In genomic region chr7:34388445-34389276, GRCm38 (mm10) we compare ENCODE assay signal across 8 mouse cellular contexts. TPM values are rescaled to one million over a fixed set of nuclear protein-coding genes. Genes with fewer than 3 reads are reported as not detected.
DNase-seq lines count a peak whose midpoint lies in the region; ATAC-seq and TF ChIP-seq lines count a peak whose summit lies in the region.

No protein-coding gene starts in this region.

- peak overlapping the region; percentile 99 for H3K27ac ChIP-seq in embryonic facial prominence, embryonic 12.5 days
- H3K27ac ChIP-seq in liver, embryonic 12.5 days = peak overlapping the region; percentile 99

- WGBS in embryonic facial prominence, embryonic 12.5 days = under 1% methylated on average over 64 of the region's 64 CpGs
- under 1% methylated on average over 64 of the region's 64 CpGs for WGBS in liver, embryonic 12.5 days (ENCODE audit: insufficient replicate concordance)

- no peak; the same call in 1 of the 2 replicates for ATAC-seq in embryonic facial prominence, embryonic 12.5 days (ENCODE audit: insufficient number of reproducible peaks, insufficient read depth, low FRiP score, low TSS enrichment)
- ATAC-seq in liver, embryonic 12.5 days = peak; percentile 60

- H3K79me2 ChIP-seq in myocyte (ENCODE audit: control insufficient read depth, insufficient read depth) = peaks cover 65% of the 10 kb centered on the region

- peak overlapping the region; percentile 96 for H3K9ac ChIP-seq in embryonic facial prominence, embryonic 12.5 days
- peak overlapping the region; percentile 98 for H3K9ac ChIP-seq in liver, embryonic 12.5 days

- peak overlapping the region; percentile 93 for H3K4me3 ChIP-seq in embryonic facial prominence, embryonic 12.5 days
- peak overlapping the region; percentile 92 for H3K4me3 ChIP-seq in liver, embryonic 12.5 days
- peak overlapping the region; percentile 78 for H3K4me3 ChIP-seq in myocyte

- H3K4me1 ChIP-seq in embryonic facial prominence, embryonic 12.5 days = peaks cover 26% of the 10 kb centered on the region
- peaks cover 43% of the 10 kb centered on the region for H3K4me1 ChIP-seq in liver, embryonic 12.5 days

- peaks cover 4% of the 10 kb centered on the region; the same call in 1 of the 2 replicates for H3K36me3 ChIP-seq in embryonic facial prominence, embryonic 12.5 days
- peaks cover 18% of the 10 kb centered on the region for H3K36me3 ChIP-seq in liver, embryonic 12.5 days
- no peaks in the 10 kb centered on the region for H3K36me3 ChIP-seq in myocyte (ENCODE audit: control insufficient read depth, insufficient read depth)

- H3K4me2 ChIP-seq in embryonic facial prominence, embryonic 12.5 days (replicated peaks) = peak overlapping the region; percentile 83
- peak overlapping the region; percentile 75 for H3K4me2 ChIP-seq in liver, embryonic 12.5 days
- H3K4me2 ChIP-seq in myocyte (ENCODE audit: low read depth) = peak overlapping the region; percentile 84

- peak; percentile 74 for DNase-seq in 3134 (ENCODE audit: extremely low read depth, insufficient read length, low spot score)
- peak; percentile 89 for DNase-seq in adrenal gland, postnatal 14 days
- peak; percentile 59 for DNase-seq in heart, adult 8-10 months (ENCODE audit: low spot score)
- DNase-seq in kidney, adult 8-10 months = peak; percentile 59 to 71
- peak; percentile 72 to 87 for DNase-seq in spleen, postnatal 4 days (ENCODE audit: low spot score in 2 of 2)

- no peaks in the 10 kb centered on the region for H3K27me3 ChIP-seq in embryonic facial prominence, embryonic 12.5 days
- H3K27me3 ChIP-seq in liver, embryonic 12.5 days (replicated peaks) = no peaks in the 10 kb centered on the region
- H3K27me3 ChIP-seq in myocyte (ENCODE audit: control insufficient read depth, insufficient read depth, insufficient read length) = no peaks in the 10 kb centered on the region

- no peaks in the 10 kb centered on the region for H3K9me3 ChIP-seq in embryonic facial prominence, embryonic 12.5 days
- H3K9me3 ChIP-seq in liver, embryonic 12.5 days (replicated peaks) = no peaks in the 10 kb centered on the region

- H3ac ChIP-seq in myocyte (ENCODE audit: control insufficient read depth, insufficient read length) = peak overlapping the region; percentile 88

- TF ChIP-seq POLR2A in myocyte (IDR thresholded peaks at IDR 0.05; ENCODE audit: insufficient read length, low read depth) = peak; percentile 10

TF ChIP-seq in myocyte, 11 proteins besides CTCF, POLR2A, EP300 and RAD21:
- no peak for TF ChIP-seq MYOG (IDR thresholded peaks at IDR 0.05; ENCODE audit: control insufficient read depth in 1 of 3, insufficient read depth in 1 of 3, insufficient read length in 2 of 3, low read depth in 2 of 3)
- no peak for TF ChIP-seq TCF12 (IDR thresholded peaks at IDR 0.05; ENCODE audit: insufficient read depth, poor library complexity, severe bottlenecking)
- no peak for TF ChIP-seq SRF (IDR thresholded peaks at IDR 0.05; ENCODE audit: control insufficient read depth, insufficient read length, low read depth)
- no peak for TF ChIP-seq MAX (IDR thresholded peaks at IDR 0.05; ENCODE audit: low read depth)
- TF ChIP-seq USF1 (IDR thresholded peaks at IDR 0.05; ENCODE audit: low read depth) = no peak
- no peak for TF ChIP-seq CEBPB (IDR thresholded peaks at IDR 0.05; ENCODE audit: insufficient read depth, poor library complexity, severe bottlenecking)
- no peak for TF ChIP-seq MYOD1 (IDR thresholded peaks at IDR 0.05; ENCODE audit: control insufficient read depth in 1 of 3, insufficient read length in 2 of 3, low read depth in 2 of 3)
- no peak for TF ChIP-seq REST (IDR thresholded peaks at IDR 0.05; ENCODE audit: insufficient read depth, insufficient read length)
- TF ChIP-seq TCF3 (IDR thresholded peaks at IDR 0.05; ENCODE audit: insufficient read length, low read depth) = no peak
- no peak for TF ChIP-seq POLR2AphosphoS2 (IDR thresholded peaks at IDR 0.05; ENCODE audit: insufficient read length, low read depth)
- TF ChIP-seq E2F4 (IDR thresholded peaks at IDR 0.05; ENCODE audit: insufficient read depth) = no peak

RNA-seq across cellular contexts. Expression of gene Lsm14a, which starts 4.5 kb away (rescaled TPM):
- total RNA-seq in adrenal gland, postnatal 14 days (2021) = 107 and 118 TPM in 2 replicates
- polyA plus RNA-seq in embryonic facial prominence, embryonic 12.5 days (2016; fragmentation: Nextera tagmentation; extraction: Ambion mirVana) = 110 and 113 TPM in 2 replicates
- total RNA-seq in heart, adult 8-10 months (2022) = 10 to 100 TPM; 82.0 to 92.4 (median 85.0) TPM
- 64.1 and 64.3 TPM in 2 replicates for polyA plus RNA-seq in liver, embryonic 12.5 days (2016; fragmentation: Nextera tagmentation; extraction: Ambion mirVana)
- 69.3 TPM for polyA plus RNA-seq in myocyte (2012; fragmentation: generic; extraction: Trizol)
